Mouse (Mus musculus) kidney, adult 2 months (tissue): Measurements from ENCODE around the gene Pdcd5.

ENCODE experiments used
- CTCF ChIP-seq: fragments of 200-500 bp; conservative IDR thresholded peaks from 2 replicates; pipeline ENCODE4 v1.5.1; 2011; ENCODE audit warnings: low read depth, mild to moderate bottlenecking, control low read depth, low read length, moderate library complexity, mixed read lengths; ENCODE audit not compliant: insufficient read depth, insufficient read length
- POLR2A ChIP-seq: fragments of 200-500 bp; IDR thresholded peaks from one replicate; pipeline ENCODE4 v1.6.1; 2011; ENCODE audit warnings: low read depth, low read length, control low read depth

GRCm38 (mm10) chr7:35646317-35647081, 822 bp downstream of the Pdcd5 start:
- TF ChIP-seq CTCF (no peak), POLR2A (no peak)
